Mouse (Mus musculus): ENCODE measurements around the gene Trp53rka. TPM values are rescaled to one million over a fixed set of nuclear protein-coding genes. Genes with fewer than 3 reads are reported as not detected.

Trp53rka gene
- polyA plus RNA-seq, 1 experiment from 2014 or later, result 19.7 TPM

DNA sequence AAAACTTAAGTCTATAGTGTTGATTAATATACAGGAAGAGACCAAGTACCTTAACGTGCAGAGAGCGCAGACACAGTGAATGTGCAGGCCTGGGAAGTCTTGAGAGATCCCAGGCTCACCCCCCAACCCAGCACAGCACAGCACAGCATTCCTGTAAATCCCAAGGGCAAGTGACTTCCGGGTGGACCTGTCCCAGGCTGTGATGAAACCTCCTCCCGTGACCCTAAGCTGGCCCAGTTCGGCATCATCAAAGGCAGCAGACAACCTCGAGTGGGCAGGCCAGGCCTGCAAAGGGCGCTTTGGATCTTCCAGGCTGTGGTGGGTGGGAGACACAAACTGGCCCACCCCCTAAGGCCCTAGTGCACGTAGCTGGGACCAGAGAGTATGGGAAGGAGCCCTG lies 11.1 kb downstream of the Trp53rka start:
- Histone ChIP-seq H3K27me3 (ENCODE audit: control insufficient read depth, insufficient read depth, low read length) (no peaks in the 10 kb centered on the region), H3K9me3 (ENCODE audit: control insufficient read depth, low read length) (no peaks in the 10 kb centered on the region), H3K27ac (replicated peaks) (no peak overlapping the region), H3K36me3 (ENCODE audit: control insufficient read depth, insufficient read depth, low read length) (no peaks in the 10 kb centered on the region), H3K9ac (ENCODE audit: low read length) (no peak overlapping the region), H3K4me1 (replicated peaks; ENCODE audit: control insufficient read depth, insufficient read depth) (no peaks in the 10 kb centered on the region), H3K4me3 (ENCODE audit: low read depth, low read length) (no peak overlapping the region), H3K4me2 (replicated peaks; ENCODE audit: low read depth) (no peak overlapping the region)
- DNase-seq (ENCODE audit: low spot score), result no peak
- ATAC-seq (ENCODE audit: low FRiP score, low TSS enrichment), result peak; percentile 29; the same call in 1 of the 2 replicates
- 58% methylated on average over 8 of the region's 8 CpGs for WGBS
- no peak for TF ChIP-seq EP300 (optimal IDR thresholded peaks at IDR 0.05)
- TF ChIP-seq CTCF (IDR thresholded peaks at IDR 0.05; ENCODE audit: low read depth), result no peak

DNA sequence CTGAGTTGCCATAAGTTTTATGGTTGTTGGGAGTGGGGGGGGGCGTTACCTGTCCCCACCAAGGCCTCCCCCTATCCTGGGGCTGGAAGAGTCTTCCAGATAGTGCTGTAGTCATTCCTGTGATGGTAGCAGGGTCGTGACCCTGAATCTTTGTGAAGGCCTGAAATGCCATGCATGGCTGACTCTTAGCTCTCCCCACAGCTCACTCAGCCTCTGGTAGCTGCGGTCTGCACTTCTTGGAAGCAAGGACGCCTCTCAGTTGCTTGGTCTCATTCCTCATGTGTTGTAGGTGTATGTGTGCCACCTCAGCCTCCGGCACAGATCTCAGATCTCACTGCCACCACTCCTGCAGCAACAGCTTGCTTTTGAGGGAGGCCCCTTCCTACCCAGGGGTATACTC lies 17.3 kb downstream of the Trp53rka start:
- Histone ChIP-seq H3K9ac (ENCODE audit: low read length) (no peak overlapping the region), H3K4me3 (ENCODE audit: low read depth, low read length) (no peak overlapping the region), H3K27me3 (ENCODE audit: control insufficient read depth, insufficient read depth, low read length) (peaks cover 5% of the 10 kb centered on the region; the same call in 1 of the 2 replicates), H3K4me1 (replicated peaks; ENCODE audit: control insufficient read depth, insufficient read depth) (no peaks in the 10 kb centered on the region), H3K9me3 (ENCODE audit: control insufficient read depth, low read length) (no peaks in the 10 kb centered on the region), H3K4me2 (replicated peaks; ENCODE audit: low read depth) (no peak overlapping the region), H3K36me3 (ENCODE audit: control insufficient read depth, insufficient read depth, low read length) (no peaks in the 10 kb centered on the region), H3K27ac (replicated peaks) (no peak overlapping the region)
- ATAC-seq (ENCODE audit: low FRiP score, low TSS enrichment), result no peak
- no peak for DNase-seq (ENCODE audit: low spot score)
- WGBS, result 64% methylated on average over 5 of the region's 5 CpGs
- TF ChIP-seq CTCF (IDR thresholded peaks at IDR 0.05; ENCODE audit: low read depth), result no peak
- no peak for TF ChIP-seq EP300 (optimal IDR thresholded peaks at IDR 0.05)

DNA sequence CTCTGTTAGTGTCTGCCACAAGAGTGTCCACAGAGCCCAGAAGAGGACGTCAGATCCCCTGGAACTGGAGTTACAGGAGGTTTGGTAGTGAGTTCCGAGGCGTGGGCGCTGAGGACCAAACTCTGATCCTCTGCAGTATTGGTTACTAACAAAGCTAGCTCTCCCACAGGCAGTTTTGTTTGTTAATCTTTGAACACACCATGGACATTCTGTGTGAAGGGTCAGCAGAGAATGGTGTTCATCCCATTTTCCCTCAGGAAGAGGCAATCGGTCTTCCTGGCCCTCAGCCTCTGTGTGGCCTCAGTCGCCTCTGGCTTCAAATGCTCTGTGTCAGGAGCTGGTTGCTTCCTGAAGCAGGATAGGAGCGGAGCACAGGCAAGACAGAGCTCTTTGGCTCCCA lies 17.7 kb downstream of the Trp53rka start:
- no peak overlapping the region for H3K27ac ChIP-seq (replicated peaks)
- H3K4me2 ChIP-seq (replicated peaks; ENCODE audit: low read depth), result no peak overlapping the region
- 84% methylated on average over 7 of the region's 7 CpGs for WGBS
- no peaks in the 10 kb centered on the region for H3K36me3 ChIP-seq (ENCODE audit: control insufficient read depth, insufficient read depth, low read length)
- no peak for ATAC-seq (ENCODE audit: low FRiP score, low TSS enrichment)
- H3K4me3 ChIP-seq (ENCODE audit: low read depth, low read length), result no peak overlapping the region
- H3K27me3 ChIP-seq (ENCODE audit: control insufficient read depth, insufficient read depth, low read length), result peaks cover 5% of the 10 kb centered on the region; the same call in 1 of the 2 replicates
- H3K4me1 ChIP-seq (replicated peaks; ENCODE audit: control insufficient read depth, insufficient read depth), result no peaks in the 10 kb centered on the region
- DNase-seq (ENCODE audit: low spot score), result no peak
- no peaks in the 10 kb centered on the region for H3K9me3 ChIP-seq (ENCODE audit: control insufficient read depth, low read length)
- TF ChIP-seq CTCF (IDR thresholded peaks at IDR 0.05; ENCODE audit: low read depth) (no peak), EP300 (optimal IDR thresholded peaks at IDR 0.05) (no peak)
- no peak overlapping the region for H3K9ac ChIP-seq (ENCODE audit: low read length)

- Histone ChIP-seq H3K4me2 (replicated peaks; ENCODE audit: low read depth) (peak within 1 kb of the TSS; percentile 18), H3K9me3 (ENCODE audit: control insufficient read depth, low read length) (no peaks in the 10 kb centered on the region), H3K9ac (ENCODE audit: low read length) (no peak within 1 kb of the TSS), H3K27me3 (ENCODE audit: control insufficient read depth, insufficient read depth, low read length) (peaks cover 5% of the 10 kb centered on the region; the same call in 1 of the 2 replicates), H3K4me3 (ENCODE audit: low read depth, low read length) (0 out of 2 replicates have a peak within 1 kb of the TSS, but pooled peaks have one; percentile 13), H3K27ac (replicated peaks) (no peak within 1 kb of the TSS), H3K4me1 (replicated peaks; ENCODE audit: control insufficient read depth, insufficient read depth) (no peaks in the 10 kb centered on the region), H3K36me3 (ENCODE audit: control insufficient read depth, insufficient read depth, low read length) (no peaks in the 10 kb centered on the region)
- ATAC-seq (ENCODE audit: low FRiP score, low TSS enrichment), result no peak
- 4% methylated on average over 32 of the region's 35 CpGs for WGBS
- peak; percentile 55 for DNase-seq (ENCODE audit: low spot score)
- TF ChIP-seq CTCF (IDR thresholded peaks at IDR 0.05; ENCODE audit: low read depth) (peak; percentile 2; the same call in 1 of the 2 replicates), EP300 (optimal IDR thresholded peaks at IDR 0.05) (no peak)
Observed at GRCm38 (mm10) chr2:165473003-165473402, 20.1 kb downstream of the Trp53rka start, which contains the start of gene Slc13a3. Slc13a3 (minus strand) TSS chr2:165473230.

DNA sequence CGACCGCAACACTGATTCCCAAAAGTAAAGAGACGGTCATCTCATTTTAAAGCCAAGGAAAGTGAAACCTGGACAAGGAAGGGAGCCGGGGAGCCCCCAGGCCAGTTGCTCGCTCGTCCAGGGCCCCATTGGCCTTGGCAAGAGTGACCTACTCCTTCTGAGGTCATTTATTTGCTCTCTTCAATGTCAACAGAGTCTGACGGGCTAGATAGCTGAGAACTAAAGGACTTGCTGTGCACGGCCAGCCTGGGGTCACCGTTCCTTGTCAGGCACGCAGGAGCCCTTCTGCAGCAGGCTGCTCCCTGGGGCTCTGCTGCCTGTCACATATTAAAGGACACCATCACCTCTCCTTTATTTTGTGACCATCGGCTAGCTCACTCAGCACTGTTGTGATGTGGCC lies 21.2 kb downstream of the Trp53rka start:
- DNase-seq (ENCODE audit: low spot score) (no peak), ATAC-seq (ENCODE audit: low FRiP score, low TSS enrichment) (no peak)
- WGBS, result 66% methylated on average over 11 of the region's 11 CpGs
- Histone ChIP-seq H3K4me2 (replicated peaks; ENCODE audit: low read depth) (no peak overlapping the region), H3K9ac (ENCODE audit: low read length) (no peak overlapping the region), H3K27ac (replicated peaks) (no peak overlapping the region), H3K27me3 (ENCODE audit: control insufficient read depth, insufficient read depth, low read length) (peaks cover 5% of the 10 kb centered on the region; the same call in 1 of the 2 replicates), H3K4me1 (replicated peaks; ENCODE audit: control insufficient read depth, insufficient read depth) (no peaks in the 10 kb centered on the region), H3K36me3 (ENCODE audit: control insufficient read depth, insufficient read depth, low read length) (no peaks in the 10 kb centered on the region), H3K4me3 (ENCODE audit: low read depth, low read length) (no peak overlapping the region), H3K9me3 (ENCODE audit: control insufficient read depth, low read length) (no peaks in the 10 kb centered on the region)
- TF ChIP-seq EP300 (optimal IDR thresholded peaks at IDR 0.05) (no peak), CTCF (IDR thresholded peaks at IDR 0.05; ENCODE audit: low read depth) (no peak)

DNA sequence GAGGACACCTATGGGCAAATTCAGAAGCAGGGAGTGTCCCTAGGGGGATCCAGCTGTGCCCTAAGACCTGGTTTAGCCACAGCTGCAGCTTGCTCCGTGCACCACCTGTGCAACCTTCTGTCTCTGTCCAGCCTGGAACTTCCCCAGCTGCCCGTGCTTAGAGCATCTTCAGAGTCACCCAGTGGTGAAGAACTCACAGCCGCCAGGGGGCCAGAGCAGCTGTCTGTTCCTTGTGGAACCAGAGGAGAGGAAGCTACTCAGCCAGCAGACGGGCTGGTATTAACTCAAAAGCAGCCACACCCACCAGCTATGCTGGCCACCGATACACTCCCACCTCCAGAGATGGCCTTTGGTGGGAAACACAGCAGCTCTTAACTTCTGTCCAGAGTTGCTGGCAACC lies 23.0 kb downstream of the Trp53rka start:
- 21% methylated on average over 5 of the region's 5 CpGs for WGBS
- peaks cover 5% of the 10 kb centered on the region; the same call in 1 of the 2 replicates for H3K27me3 ChIP-seq (ENCODE audit: control insufficient read depth, insufficient read depth, low read length)
- H3K27ac ChIP-seq (replicated peaks), result no peak overlapping the region
- no peaks in the 10 kb centered on the region for H3K9me3 ChIP-seq (ENCODE audit: control insufficient read depth, low read length)
- no peaks in the 10 kb centered on the region for H3K4me1 ChIP-seq (replicated peaks; ENCODE audit: control insufficient read depth, insufficient read depth)
- DNase-seq (ENCODE audit: low spot score), result no peak
- ATAC-seq (ENCODE audit: low FRiP score, low TSS enrichment), result no peak
- no peak overlapping the region for H3K9ac ChIP-seq (ENCODE audit: low read length)
- no peaks in the 10 kb centered on the region for H3K36me3 ChIP-seq (ENCODE audit: control insufficient read depth, insufficient read depth, low read length)
- H3K4me3 ChIP-seq (ENCODE audit: low read depth, low read length), result no peak overlapping the region
- no peak overlapping the region for H3K4me2 ChIP-seq (replicated peaks; ENCODE audit: low read depth)
- TF ChIP-seq CTCF (IDR thresholded peaks at IDR 0.05; ENCODE audit: low read depth) (peak; percentile 62), EP300 (optimal IDR thresholded peaks at IDR 0.05) (no peak)

All from stomach, postnatal 0 days (tissue).